Mouse (Mus musculus): ENCODE results near the gene 2700097O09Rik. TPM values are rescaled to one million over a fixed set of nuclear protein-coding genes. Genes with fewer than 3 reads are reported as not detected.
"Not testable (repeated sequence)": the region's sequence is repeated elsewhere in the genome, so short reads cannot be mapped to it uniquely, and the experiment has no call there.

The 2700097O09Rik gene
- polyA plus RNA-seq, 1 experiment = 1.7 TPM

GRCm38 (mm10) chr12:55013626-55014398 lies 66.1 kb downstream of the 2700097O09Rik start, which contains the start of gene Baz1a:
TSS of gene Baz1a (minus strand) at chr12:55014348.
- H3K36me3 ChIP-seq (ENCODE audit: control insufficient read depth, insufficient read depth, low read length) = no peaks in the 10 kb centered on the region
- no peak within 1 kb of the TSS for H3K4me3 ChIP-seq (ENCODE audit: low read depth, low read length)
- WGBS = 73% methylated on average over 6 of the region's 6 CpGs
- TF ChIP-seq CTCF (IDR thresholded peaks at IDR 0.05; ENCODE audit: extremely low read depth, insufficient read length, insufficient replicate concordance, low read depth, low read length) (no peak), POLR2A (IDR thresholded peaks at IDR 0.05; ENCODE audit: low read depth, low read length) (no peak)
- H3K27ac ChIP-seq (ENCODE audit: insufficient read depth, low read depth, low read length) = no peak within 1 kb of the TSS
- no peaks in the 10 kb centered on the region for H3K27me3 ChIP-seq (ENCODE audit: control insufficient read depth, insufficient read depth, low read length)
- H3K4me1 ChIP-seq (ENCODE audit: control insufficient read depth, insufficient read depth, insufficient read length, low read length) = no peaks in the 10 kb centered on the region

- H3K4me1 ChIP-seq (ENCODE audit: control insufficient read depth, insufficient read depth, insufficient read length, low read length) = no peaks in the 10 kb centered on the region
Measured at GRCm38 (mm10) chr12:55013031-55013430, 66.9 kb downstream of the 2700097O09Rik start.

GRCm38 (mm10) chr12:55007361-55008008 lies 72.4 kb downstream of the 2700097O09Rik start:
- no peaks in the 10 kb centered on the region for H3K27me3 ChIP-seq (ENCODE audit: control insufficient read depth, insufficient read depth, low read length)
- H3K4me3 ChIP-seq (ENCODE audit: low read depth, low read length) = no peak overlapping the region
- 82% methylated on average over 14 of the region's 14 CpGs for WGBS
- no peak for TF ChIP-seq POLR2A (IDR thresholded peaks at IDR 0.05; ENCODE audit: low read depth, low read length)
- H3K36me3 ChIP-seq (ENCODE audit: control insufficient read depth, insufficient read depth, low read length) = no peaks in the 10 kb centered on the region
- no peak overlapping the region for H3K27ac ChIP-seq (ENCODE audit: insufficient read depth, low read depth, low read length)
- H3K4me1 ChIP-seq (ENCODE audit: control insufficient read depth, insufficient read depth, insufficient read length, low read length) = no peaks in the 10 kb centered on the region

More at GRCm38 (mm10) chr12:55013031-55013430, 66.9 kb downstream of the 2700097O09Rik start:
- Histone ChIP-seq H3K27me3 (ENCODE audit: control insufficient read depth, insufficient read depth, low read length) (no peaks in the 10 kb centered on the region), H3K36me3 (ENCODE audit: control insufficient read depth, insufficient read depth, low read length) (no peaks in the 10 kb centered on the region), H3K4me3 (ENCODE audit: low read depth, low read length) (no peak overlapping the region), H3K27ac (ENCODE audit: insufficient read depth, low read depth, low read length) (no peak overlapping the region)
- WGBS = 74% methylated on average over 1 of the region's 1 CpGs
- TF ChIP-seq POLR2A (IDR thresholded peaks at IDR 0.05; ENCODE audit: low read depth, low read length) (no peak), CTCF (IDR thresholded peaks at IDR 0.05; ENCODE audit: extremely low read depth, insufficient read length, insufficient replicate concordance, low read depth, low read length) (no peak)

GRCm38 (mm10) chr12:55006071-55006470 lies 73.8 kb downstream of the 2700097O09Rik start:
- WGBS = 96% methylated on average over 7 of the region's 7 CpGs
- no peak overlapping the region for H3K4me3 ChIP-seq (ENCODE audit: low read depth, low read length)
- H3K27ac ChIP-seq (ENCODE audit: insufficient read depth, low read depth, low read length) = no peak overlapping the region
- no peaks in the 10 kb centered on the region for H3K4me1 ChIP-seq (ENCODE audit: control insufficient read depth, insufficient read depth, insufficient read length, low read length)
- H3K36me3 ChIP-seq (ENCODE audit: control insufficient read depth, insufficient read depth, low read length) = no peaks in the 10 kb centered on the region
- TF ChIP-seq POLR2A (IDR thresholded peaks at IDR 0.05; ENCODE audit: low read depth, low read length) = no peak
- no peak for TF ChIP-seq CTCF (IDR thresholded peaks at IDR 0.05; ENCODE audit: extremely low read depth, insufficient read length, insufficient replicate concordance, low read depth, low read length)
- H3K27me3 ChIP-seq (ENCODE audit: control insufficient read depth, insufficient read depth, low read length) = no peaks in the 10 kb centered on the region

GRCm38 (mm10) chr12:55004396-55004795 lies 75.5 kb downstream of the 2700097O09Rik start:
- H3K27me3 ChIP-seq (ENCODE audit: control insufficient read depth, insufficient read depth, low read length) = no peaks in the 10 kb centered on the region
- no peak overlapping the region for H3K27ac ChIP-seq (ENCODE audit: insufficient read depth, low read depth, low read length)
- 88% methylated on average over 3 of the region's 3 CpGs for WGBS
- no peaks in the 10 kb centered on the region for H3K4me1 ChIP-seq (ENCODE audit: control insufficient read depth, insufficient read depth, insufficient read length, low read length)
- no peak overlapping the region for H3K4me3 ChIP-seq (ENCODE audit: low read depth, low read length)
- no peaks in the 10 kb centered on the region for H3K36me3 ChIP-seq (ENCODE audit: control insufficient read depth, insufficient read depth, low read length)
- TF ChIP-seq POLR2A (IDR thresholded peaks at IDR 0.05; ENCODE audit: low read depth, low read length) (no peak), CTCF (IDR thresholded peaks at IDR 0.05; ENCODE audit: extremely low read depth, insufficient read length, insufficient replicate concordance, low read depth, low read length) (no peak)

- H3K4me3 ChIP-seq (ENCODE audit: low read depth, low read length) = no peak overlapping the region
- 87% methylated on average over 5 of the region's 5 CpGs for WGBS
- no peak overlapping the region for H3K27ac ChIP-seq (ENCODE audit: insufficient read depth, low read depth, low read length)
- no peaks in the 10 kb centered on the region for H3K27me3 ChIP-seq (ENCODE audit: control insufficient read depth, insufficient read depth, low read length)
- TF ChIP-seq POLR2A (IDR thresholded peaks at IDR 0.05; ENCODE audit: low read depth, low read length) (no peak), CTCF (IDR thresholded peaks at IDR 0.05; ENCODE audit: extremely low read depth, insufficient read length, insufficient replicate concordance, low read depth, low read length) (no peak)
- no peaks in the 10 kb centered on the region for H3K4me1 ChIP-seq (ENCODE audit: control insufficient read depth, insufficient read depth, insufficient read length, low read length)
- H3K36me3 ChIP-seq (ENCODE audit: control insufficient read depth, insufficient read depth, low read length) = no peaks in the 10 kb centered on the region
Measured at GRCm38 (mm10) chr12:55003843-55004242, 76.1 kb downstream of the 2700097O09Rik start.

GRCm38 (mm10) chr12:55002532-55002931 lies 77.4 kb downstream of the 2700097O09Rik start:
- H3K4me1 ChIP-seq (ENCODE audit: control insufficient read depth, insufficient read depth, insufficient read length, low read length); H3K4me3 ChIP-seq (ENCODE audit: low read depth, low read length); H3K27me3 ChIP-seq (ENCODE audit: control insufficient read depth, insufficient read depth, low read length); H3K27ac ChIP-seq (ENCODE audit: insufficient read depth, low read depth, low read length); H3K36me3 ChIP-seq (ENCODE audit: control insufficient read depth, insufficient read depth, low read length): not testable (repeated sequence)
- WGBS = 79% methylated on average over 7 of the region's 7 CpGs
